Mouse (Mus musculus): ENCODE data around the gene Gm49318. TPM values are rescaled to one million over a fixed set of nuclear protein-coding genes. Genes with fewer than 3 reads are reported as not detected.

The Gm49318 gene
- polyA plus RNA-seq, 1 experiment = not detected

- WGBS = 94% methylated on average over 9 of the region's 9 CpGs
- Histone ChIP-seq H3K36me3 (ENCODE audit: control insufficient read depth, insufficient read depth, low read length) (peaks cover 12% of the 10 kb centered on the region), H3K27ac (ENCODE audit: insufficient read depth, low read length) (no peak overlapping the region), H3K4me3 (ENCODE audit: extremely low read depth, insufficient read depth, insufficient read length) (no peak overlapping the region), H3K4me1 (ENCODE audit: control insufficient read depth, insufficient read depth, insufficient read length) (peaks cover 6% of the 10 kb centered on the region; the same call in 1 of the 2 replicates), H3K27me3 (ENCODE audit: control insufficient read depth, insufficient read depth, low read length) (peaks cover 5% of the 10 kb centered on the region)
- TF ChIP-seq POLR2A (IDR thresholded peaks at IDR 0.05; ENCODE audit: low read depth, low read length) = no peak
- TF ChIP-seq CTCF (IDR thresholded peaks at IDR 0.05; ENCODE audit: extremely low read depth, insufficient read depth, insufficient read length, insufficient replicate concordance) = no peak
- no peak for DNase-seq (ENCODE audit: low read depth in 1 of 2, low spot score in 2 of 2)
Measured at GRCm38 (mm10) chr9:22057031-22057517, 14.0 kb downstream of the Gm49318 start.

- TF ChIP-seq CTCF (IDR thresholded peaks at IDR 0.05; ENCODE audit: extremely low read depth, insufficient read depth, insufficient read length, insufficient replicate concordance) = no peak
- TF ChIP-seq POLR2A (IDR thresholded peaks at IDR 0.05; ENCODE audit: low read depth, low read length) = no peak
- Histone ChIP-seq H3K27ac (ENCODE audit: insufficient read depth, low read length) (no peak overlapping the region), H3K27me3 (ENCODE audit: control insufficient read depth, insufficient read depth, low read length) (peaks cover 12% of the 10 kb centered on the region), H3K4me1 (ENCODE audit: control insufficient read depth, insufficient read depth, insufficient read length) (peaks cover 6% of the 10 kb centered on the region), H3K4me3 (ENCODE audit: extremely low read depth, insufficient read depth, insufficient read length) (no peak overlapping the region), H3K36me3 (ENCODE audit: control insufficient read depth, insufficient read depth, low read length) (peaks cover 12% of the 10 kb centered on the region)
- 78% methylated on average over 9 of the region's 9 CpGs for WGBS
- DNase-seq (ENCODE audit: low read depth in 1 of 2, low spot score in 2 of 2) = no peak
Measured at GRCm38 (mm10) chr9:22056303-22056910, 14.7 kb downstream of the Gm49318 start.

DNA sequence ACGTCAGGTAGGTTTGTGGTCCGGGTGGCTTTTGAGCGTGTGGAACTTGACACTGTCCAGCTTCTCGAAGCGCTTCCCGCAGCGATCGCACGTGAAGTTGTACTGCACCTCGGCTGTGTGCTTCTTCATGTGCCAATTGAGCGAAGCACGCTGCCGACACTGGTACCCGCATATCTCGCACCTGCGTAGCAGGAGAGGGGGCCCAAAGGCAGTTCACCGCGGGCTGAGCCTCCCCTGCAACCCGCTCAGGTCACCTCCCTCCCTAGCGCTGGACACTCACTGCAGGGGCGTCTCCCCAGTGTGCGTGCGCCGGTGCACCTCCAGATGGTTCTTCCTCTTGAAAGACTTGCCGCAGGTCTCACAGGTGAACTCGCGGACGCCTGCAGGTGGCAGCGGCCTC lies 15.3 kb downstream of the Gm49318 start:
- DNase-seq (ENCODE audit: low read depth in 1 of 2, low spot score in 2 of 2) = no peak
- Histone ChIP-seq H3K36me3 (ENCODE audit: control insufficient read depth, insufficient read depth, low read length) (peaks cover 12% of the 10 kb centered on the region), H3K4me3 (ENCODE audit: extremely low read depth, insufficient read depth, insufficient read length) (no peak overlapping the region), H3K27ac (ENCODE audit: insufficient read depth, low read length) (no peak overlapping the region), H3K27me3 (ENCODE audit: control insufficient read depth, insufficient read depth, low read length) (peaks cover 18% of the 10 kb centered on the region), H3K4me1 (ENCODE audit: control insufficient read depth, insufficient read depth, insufficient read length) (peaks cover 13% of the 10 kb centered on the region)
- TF ChIP-seq POLR2A (IDR thresholded peaks at IDR 0.05; ENCODE audit: low read depth, low read length) (no peak), CTCF (IDR thresholded peaks at IDR 0.05; ENCODE audit: extremely low read depth, insufficient read depth, insufficient read length, insufficient replicate concordance) (no peak)
- 55% methylated on average over 29 of the region's 29 CpGs for WGBS

GRCm38 (mm10) chr9:22054411-22055076 lies 16.5 kb downstream of the Gm49318 start:
- peaks cover 16% of the 10 kb centered on the region for H3K4me1 ChIP-seq (ENCODE audit: control insufficient read depth, insufficient read depth, insufficient read length)
- TF ChIP-seq POLR2A (IDR thresholded peaks at IDR 0.05; ENCODE audit: low read depth, low read length) = no peak
- TF ChIP-seq CTCF (IDR thresholded peaks at IDR 0.05; ENCODE audit: extremely low read depth, insufficient read depth, insufficient read length, insufficient replicate concordance) = peak; percentile 64; the same call in 1 of the 2 replicates
- H3K27me3 ChIP-seq (ENCODE audit: control insufficient read depth, insufficient read depth, low read length) = peaks cover 23% of the 10 kb centered on the region
- DNase-seq (ENCODE audit: low read depth in 1 of 2, low spot score in 2 of 2) = peak; percentile 69 to 73
- 4% methylated on average over 32 of the region's 32 CpGs for WGBS
- H3K27ac ChIP-seq (ENCODE audit: insufficient read depth, low read length) = no peak overlapping the region
- peak overlapping the region; percentile 15; the same call in 1 of the 2 replicates for H3K4me3 ChIP-seq (ENCODE audit: extremely low read depth, insufficient read depth, insufficient read length)
- H3K36me3 ChIP-seq (ENCODE audit: control insufficient read depth, insufficient read depth, low read length) = peaks cover 12% of the 10 kb centered on the region

DNA sequence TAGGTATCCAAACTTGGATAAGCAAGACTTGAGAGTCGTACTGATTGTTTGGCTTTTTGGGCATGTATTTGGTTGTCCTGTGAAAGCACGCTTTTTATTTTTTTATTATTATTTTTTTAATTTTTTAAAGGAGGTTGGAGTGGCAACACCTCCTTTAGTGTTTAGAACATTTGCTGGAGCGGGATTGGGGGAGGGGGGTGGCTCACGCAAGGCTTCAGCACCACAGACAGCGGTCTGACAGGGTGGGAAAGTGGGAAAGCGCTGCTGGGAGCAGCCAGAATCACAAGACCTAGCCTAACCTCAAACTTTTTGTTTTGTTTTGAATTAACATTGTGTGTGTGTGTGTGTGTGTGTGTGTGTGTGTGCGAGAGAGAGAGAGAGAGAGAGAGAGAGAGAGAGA lies 17.4 kb downstream of the Gm49318 start:
- DNase-seq (ENCODE audit: low read depth in 1 of 2, low spot score in 2 of 2) = no peak
- Histone ChIP-seq H3K27ac (ENCODE audit: insufficient read depth, low read length) (no peak overlapping the region), H3K4me1 (ENCODE audit: control insufficient read depth, insufficient read depth, insufficient read length) (peaks cover 16% of the 10 kb centered on the region), H3K4me3 (ENCODE audit: extremely low read depth, insufficient read depth, insufficient read length) (no peak overlapping the region), H3K27me3 (ENCODE audit: control insufficient read depth, insufficient read depth, low read length) (peaks cover 23% of the 10 kb centered on the region), H3K36me3 (ENCODE audit: control insufficient read depth, insufficient read depth, low read length) (peaks cover 12% of the 10 kb centered on the region)
- WGBS = 30% methylated on average over 6 of the region's 7 CpGs
- TF ChIP-seq CTCF (IDR thresholded peaks at IDR 0.05; ENCODE audit: extremely low read depth, insufficient read depth, insufficient read length, insufficient replicate concordance) = no peak

- TF ChIP-seq CTCF (IDR thresholded peaks at IDR 0.05; ENCODE audit: extremely low read depth, insufficient read depth, insufficient read length, insufficient replicate concordance) (no peak), POLR2A (IDR thresholded peaks at IDR 0.05; ENCODE audit: low read depth, low read length) (no peak)
- H3K27ac ChIP-seq (ENCODE audit: insufficient read depth, low read length) = no peak within 1 kb of the TSS
- WGBS = 5% methylated on average over 26 of the region's 28 CpGs
- H3K4me1 ChIP-seq (ENCODE audit: control insufficient read depth, insufficient read depth, insufficient read length) = peaks cover 16% of the 10 kb centered on the region
- peak within 1 kb of the TSS; percentile 5; the same call in 1 of the 2 replicates for H3K4me3 ChIP-seq (ENCODE audit: extremely low read depth, insufficient read depth, insufficient read length)
- no peak for DNase-seq (ENCODE audit: low read depth in 1 of 2, low spot score in 2 of 2)
- H3K27me3 ChIP-seq (ENCODE audit: control insufficient read depth, insufficient read depth, low read length) = peaks cover 23% of the 10 kb centered on the region
- H3K36me3 ChIP-seq (ENCODE audit: control insufficient read depth, insufficient read depth, low read length) = 0 out of 2 replicates have a peak, but pooled peaks cover under 1% of the 10 kb centered on the region
Measured at GRCm38 (mm10) chr9:22051958-22052254, 19.2 kb downstream of the Gm49318 start, which contains the start of gene Elavl3. Gene Elavl3 (minus strand): TSS chr9:22052023.

All from spleen, adult 2 months (tissue).